Mouse (Mus musculus) cortical plate, adult 2 months (tissue): ENCODE measurements at regions not wholly inside any gene's neighbourhood (a gene's known extent, or its start where the extent isn't known, plus 50 kb on each side); places are given as distances from the start of the nearest gene placed in this dataset.

Source experiments
- H3K27ac ChIP-seq: fragments of 200-500 bp; 2 replicates; pipeline ENCODE4 v1.5.1; 2012; ENCODE audit warnings: low read length, control low read depth, inconsistent platforms; ENCODE audit not compliant: insufficient read depth
- H3K4me1 ChIP-seq: fragments of 200-500 bp; 2 replicates; pipeline ENCODE4 v1.6.1; 2011; ENCODE audit warnings: low read length; ENCODE audit not compliant: control insufficient read depth, insufficient read depth
- H3K4me3 ChIP-seq: fragments of 200-500 bp; 2 replicates; pipeline ENCODE4 v1.5.1; 2011; ENCODE audit warnings: mild to moderate bottlenecking, low read length, control low read depth; ENCODE audit not compliant: insufficient read depth
- CTCF ChIP-seq: fragments of 200-500 bp; IDR thresholded peaks from 2 replicates; pipeline ENCODE4 v1.5.1; 2011; ENCODE audit warnings: mild to moderate bottlenecking, control low read depth, low read length; ENCODE audit not compliant: insufficient read depth; ENCODE audit errors: extremely low read depth
- POLR2A ChIP-seq: fragments of 200-500 bp; IDR thresholded peaks from 2 replicates; pipeline ENCODE4 v1.6.1; 2011; ENCODE audit warnings: mild to moderate bottlenecking, low read length, control low read depth; ENCODE audit not compliant: insufficient read depth; ENCODE audit errors: extremely low read depth

GRCm38 (mm10) chr9:104496220-104496619 is 50.9 kb upstream of the Cpne4 start:
- Histone ChIP-seq H3K4me3 (no peak overlapping the region), H3K27ac (no peak overlapping the region), H3K4me1 (peaks cover 1% of the 10 kb centered on the region; the same call in 1 of the 2 replicates)
- no peak for TF ChIP-seq CTCF
- TF ChIP-seq POLR2A, result no peak

GRCm38 (mm10) chr9:104490696-104491095 is 56.4 kb upstream of the Cpne4 start:
- H3K4me1 ChIP-seq, result no peaks in the 10 kb centered on the region
- H3K27ac ChIP-seq, result no peak overlapping the region
- H3K4me3 ChIP-seq, result no peak overlapping the region
- TF ChIP-seq POLR2A (no peak), CTCF (no peak)

GRCm38 (mm10) chr9:104489383-104489782 is 57.7 kb upstream of the Cpne4 start:
- Histone ChIP-seq H3K4me3 (no peak overlapping the region), H3K4me1 (no peaks in the 10 kb centered on the region), H3K27ac (no peak overlapping the region)
- TF ChIP-seq POLR2A (no peak), CTCF (no peak)

DNA sequence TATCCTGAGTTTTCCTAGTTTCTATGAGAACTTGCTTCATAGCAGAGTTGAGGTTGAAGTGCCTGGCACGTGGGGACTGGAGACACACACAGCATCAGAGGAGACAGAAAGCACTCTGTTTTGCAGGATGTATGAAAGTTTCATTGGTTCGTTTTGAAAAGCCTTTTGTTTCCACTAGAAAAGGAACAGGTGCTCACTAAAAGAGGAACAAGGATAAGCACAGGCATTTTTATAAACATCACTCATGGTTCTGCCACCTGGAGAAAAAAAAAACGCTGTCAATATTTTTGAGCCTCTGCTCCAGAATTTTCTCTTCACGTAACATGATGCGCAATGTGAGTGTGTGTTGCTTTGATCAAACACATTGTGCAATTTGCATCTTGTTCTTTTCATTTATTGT is 64.6 kb upstream of the Cpne4 start:
- no peak for TF ChIP-seq POLR2A
- no peak for TF ChIP-seq CTCF
- Histone ChIP-seq H3K4me1 (no peaks in the 10 kb centered on the region), H3K27ac (no peak overlapping the region), H3K4me3 (no peak overlapping the region)

DNA sequence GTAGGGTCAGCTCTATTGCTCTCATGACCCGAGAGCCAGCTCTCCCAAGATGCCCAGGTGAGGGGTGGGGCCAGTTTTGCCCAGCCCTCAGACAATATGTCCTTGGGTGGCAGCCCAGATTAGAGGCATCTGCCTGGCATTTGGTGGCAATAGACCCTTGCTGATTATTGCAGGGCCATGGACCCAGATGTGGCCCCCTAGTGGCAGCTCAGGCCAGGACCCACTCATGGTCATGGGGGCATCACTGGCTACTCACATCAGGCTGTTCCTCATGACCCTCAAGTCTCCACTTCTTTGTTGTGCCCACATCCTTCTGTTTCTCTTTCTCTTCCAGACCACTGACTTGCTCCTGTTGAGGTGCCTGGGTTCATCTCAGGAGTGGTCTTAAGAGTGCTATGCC is 66.4 kb upstream of the Cpne4 start:
- no peaks in the 10 kb centered on the region for H3K4me1 ChIP-seq
- no peak overlapping the region for H3K4me3 ChIP-seq
- H3K27ac ChIP-seq, result no peak overlapping the region
- TF ChIP-seq POLR2A, result no peak
- no peak for TF ChIP-seq CTCF

GRCm38 (mm10) chr9:104474831-104475230 is 72.3 kb upstream of the Cpne4 start:
- TF ChIP-seq POLR2A (no peak), CTCF (no peak)
- Histone ChIP-seq H3K4me3 (no peak overlapping the region), H3K27ac (no peak overlapping the region), H3K4me1 (no peaks in the 10 kb centered on the region)

- Histone ChIP-seq H3K4me3 (no peak overlapping the region), H3K27ac (no peak overlapping the region), H3K4me1 (no peaks in the 10 kb centered on the region)
- TF ChIP-seq POLR2A (no peak), CTCF (no peak)
Measured at GRCm38 (mm10) chr9:104467238-104467637, 79.8 kb upstream of the Cpne4 start.

DNA sequence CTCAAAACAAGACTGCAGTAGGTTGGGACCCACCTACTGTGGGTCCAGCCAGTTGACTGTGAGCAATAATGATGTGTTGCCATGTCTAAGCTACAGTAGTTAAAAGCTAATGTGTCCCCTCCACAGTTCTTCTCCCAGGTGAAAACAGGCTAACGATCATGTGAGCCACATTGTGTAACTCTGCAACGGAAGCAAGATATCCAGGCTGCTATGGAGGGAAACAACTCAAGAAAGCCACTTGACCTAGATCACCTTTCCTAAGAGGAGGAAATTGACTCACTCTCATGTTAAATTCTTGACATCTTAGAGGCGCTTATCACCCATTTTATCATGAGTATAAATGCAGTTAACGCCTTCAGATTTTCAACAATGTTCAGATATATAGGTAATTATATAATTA is 83.4 kb upstream of the Cpne4 start:
- Histone ChIP-seq H3K4me1 (no peaks in the 10 kb centered on the region), H3K27ac (no peak overlapping the region), H3K4me3 (no peak overlapping the region)
- TF ChIP-seq CTCF, result no peak
- no peak for TF ChIP-seq POLR2A

GRCm38 (mm10) chr9:104460133-104460532 is 87.0 kb upstream of the Cpne4 start:
- Histone ChIP-seq H3K4me1 (no peaks in the 10 kb centered on the region), H3K27ac (no peak overlapping the region), H3K4me3 (no peak overlapping the region)
- TF ChIP-seq POLR2A, result no peak
- TF ChIP-seq CTCF, result no peak

DNA sequence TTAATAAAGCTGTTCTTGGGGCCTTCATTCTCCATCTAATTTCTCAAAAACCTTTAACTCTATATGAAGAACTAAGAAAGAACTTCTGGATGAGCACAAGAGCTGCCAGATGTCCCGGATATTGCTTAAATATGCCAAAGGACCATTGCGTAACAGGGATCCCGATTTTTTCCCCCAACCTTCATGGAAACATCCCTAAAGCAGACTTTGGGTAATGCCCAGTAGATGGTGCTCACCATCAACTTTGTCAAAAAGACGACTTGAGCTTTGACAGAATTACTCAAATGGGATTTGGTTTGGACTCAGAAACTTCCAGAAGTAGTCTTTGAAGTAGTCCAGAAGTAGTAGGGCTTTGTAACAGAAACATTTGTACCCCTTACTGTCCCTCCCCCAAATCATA is 89.5 kb upstream of the Cpne4 start:
- TF ChIP-seq CTCF, result peak; percentile 49
- no peak for TF ChIP-seq POLR2A
- H3K4me1 ChIP-seq, result no peaks in the 10 kb centered on the region
- H3K4me3 ChIP-seq, result no peak overlapping the region
- H3K27ac ChIP-seq, result no peak overlapping the region
